Mouse (Mus musculus): Measurements from ENCODE around the gene Tshz2. TPM values are rescaled to one million over a fixed set of nuclear protein-coding genes. Genes with fewer than 3 reads are reported as not detected.

The Tshz2 gene
- polyA plus RNA-seq, 1 experiment, result 21.5 TPM

GRCm38 (mm10) chr2:169792706-169793105, 159.9 kb downstream of the Tshz2 start:
- DNase-seq (ENCODE audit: extremely low spot score in 1 of 2, low spot score in 1 of 2), result no peak

- DNase-seq (ENCODE audit: extremely low spot score in 1 of 2, low spot score in 1 of 2), result no peak
Observed at GRCm38 (mm10) chr2:169802241-169802640, 169.4 kb downstream of the Tshz2 start.

GRCm38 (mm10) chr2:169804380-169804779, 171.6 kb downstream of the Tshz2 start:
- no peak for DNase-seq (ENCODE audit: extremely low spot score in 1 of 2, low spot score in 1 of 2)

GRCm38 (mm10) chr2:169805545-169805944, 172.7 kb downstream of the Tshz2 start:
- no peak for DNase-seq (ENCODE audit: extremely low spot score in 1 of 2, low spot score in 1 of 2)

- no peak for DNase-seq (ENCODE audit: extremely low spot score in 1 of 2, low spot score in 1 of 2)
Observed at GRCm38 (mm10) chr2:169811589-169811988, 178.8 kb downstream of the Tshz2 start.

- DNase-seq (ENCODE audit: extremely low spot score in 1 of 2, low spot score in 1 of 2), result no peak
Observed at GRCm38 (mm10) chr2:169812055-169812454, 179.2 kb downstream of the Tshz2 start.

- DNase-seq (ENCODE audit: extremely low spot score in 1 of 2, low spot score in 1 of 2), result peak in 1 of 2 experiments; percentile 28
Observed at GRCm38 (mm10) chr2:169812940-169813339, 180.1 kb downstream of the Tshz2 start.

- DNase-seq (ENCODE audit: extremely low spot score in 1 of 2, low spot score in 1 of 2), result no peak
Observed at GRCm38 (mm10) chr2:169814351-169814750, 181.5 kb downstream of the Tshz2 start.

- DNase-seq (ENCODE audit: extremely low spot score in 1 of 2, low spot score in 1 of 2), result peak in 1 of 2 experiments; percentile 9
Observed at GRCm38 (mm10) chr2:169814757-169815156, 181.9 kb downstream of the Tshz2 start.

- DNase-seq (ENCODE audit: extremely low spot score in 1 of 2, low spot score in 1 of 2), result no peak
Observed at GRCm38 (mm10) chr2:169821021-169821441, 188.2 kb downstream of the Tshz2 start.

GRCm38 (mm10) chr2:169825908-169826307, 193.1 kb downstream of the Tshz2 start:
- DNase-seq (ENCODE audit: extremely low spot score in 1 of 2, low spot score in 1 of 2), result no peak

GRCm38 (mm10) chr2:169826316-169826715, 193.5 kb downstream of the Tshz2 start:
- no peak for DNase-seq (ENCODE audit: extremely low spot score in 1 of 2, low spot score in 1 of 2)

GRCm38 (mm10) chr2:169826833-169827232, 194.0 kb downstream of the Tshz2 start:
- no peak for DNase-seq (ENCODE audit: extremely low spot score in 1 of 2, low spot score in 1 of 2)

GRCm38 (mm10) chr2:169832184-169832583, 199.4 kb downstream of the Tshz2 start:
- no peak for DNase-seq (ENCODE audit: extremely low spot score in 1 of 2, low spot score in 1 of 2)

GRCm38 (mm10) chr2:169833638-169834037, 200.8 kb downstream of the Tshz2 start:
- no peak for DNase-seq (ENCODE audit: extremely low spot score in 1 of 2, low spot score in 1 of 2)

GRCm38 (mm10) chr2:169834602-169835001, 201.8 kb downstream of the Tshz2 start:
- no peak for DNase-seq (ENCODE audit: extremely low spot score in 1 of 2, low spot score in 1 of 2)

GRCm38 (mm10) chr2:169837031-169837605, 204.3 kb downstream of the Tshz2 start:
- peak in 1 of 2 experiments; percentile 15 for DNase-seq (ENCODE audit: extremely low spot score in 1 of 2, low spot score in 1 of 2)

- no peak for DNase-seq (ENCODE audit: extremely low spot score in 1 of 2, low spot score in 1 of 2)
Observed at GRCm38 (mm10) chr2:169838521-169838920, 205.7 kb downstream of the Tshz2 start.

- no peak for DNase-seq (ENCODE audit: extremely low spot score in 1 of 2, low spot score in 1 of 2)
Observed at GRCm38 (mm10) chr2:169841442-169841841, 208.6 kb downstream of the Tshz2 start.

- DNase-seq (ENCODE audit: extremely low spot score in 1 of 2, low spot score in 1 of 2), result no peak
Observed at GRCm38 (mm10) chr2:169842494-169842893, 209.7 kb downstream of the Tshz2 start.

GRCm38 (mm10) chr2:169843553-169843952, 210.7 kb downstream of the Tshz2 start:
- no peak for DNase-seq (ENCODE audit: extremely low spot score in 1 of 2, low spot score in 1 of 2)

- DNase-seq (ENCODE audit: extremely low spot score in 1 of 2, low spot score in 1 of 2), result peak in 1 of 2 experiments; percentile 63
Observed at GRCm38 (mm10) chr2:169849077-169849476, 216.3 kb downstream of the Tshz2 start.

- DNase-seq (ENCODE audit: extremely low spot score in 1 of 2, low spot score in 1 of 2), result no peak
Observed at GRCm38 (mm10) chr2:169849541-169849940, 216.7 kb downstream of the Tshz2 start.
